Mouse (Mus musculus) embryonic fibroblast, embryonic 13.5 days (primary cell): Measurements from ENCODE around the gene Dok5. TPM values are rescaled to one million over a fixed set of nuclear protein-coding genes. Genes with fewer than 3 reads are reported as not detected.

ENCODE experiments used
- H3K27ac ChIP-seq: 2 replicates; pipeline ENCODE4 v1.5.1; 2012; ENCODE audit warnings: low read length, control low read depth, inconsistent platforms; ENCODE audit not compliant: insufficient read depth
- H3K4me1 ChIP-seq: 2 replicates; pipeline ENCODE4 v1.6.1; 2011; ENCODE audit warnings: low read length; ENCODE audit not compliant: control insufficient read depth, insufficient read depth
- H3K4me3 ChIP-seq: 2 replicates; pipeline ENCODE4 v1.5.1; 2011; ENCODE audit warnings: mild to moderate bottlenecking, control low read depth, low read length; ENCODE audit not compliant: insufficient read depth
- CTCF ChIP-seq: IDR thresholded peaks from 2 replicates; pipeline ENCODE4 v1.5.1; 2011; ENCODE audit warnings: mild to moderate bottlenecking, control low read depth, low read length, moderate library complexity, borderline replicate concordance; ENCODE audit not compliant: insufficient read depth
- POLR2A ChIP-seq: IDR thresholded peaks from 2 replicates; pipeline ENCODE4 v1.6.1; 2011; ENCODE audit warnings: low read depth, mild to moderate bottlenecking, control low read depth, low read length, moderate library complexity
- polyA plus RNA-seq: library from polyadenylated mRNA; stranded (reverse); fragments of >200 nt; gene quantifications from 2 replicates; pipeline ENCODE4 v1.2.4, GENCODE M21; 2011; ENCODE audit warnings: low read depth; ENCODE audit not compliant: missing spikeins, insufficient read length

The Dok5 gene
- polyA plus RNA-seq, 1 experiment: 10.7 TPM

GRCm38 (mm10) chr2:170780010-170780750, 48.6 kb downstream of the Dok5 start:
- Histone ChIP-seq H3K4me3 (no peak overlapping the region), H3K4me1 (no peaks in the 10 kb centered on the region), H3K27ac (no peak overlapping the region)
- TF ChIP-seq POLR2A: no peak
- no peak for TF ChIP-seq CTCF

- TF ChIP-seq POLR2A (no peak), CTCF (no peak)
- Histone ChIP-seq H3K4me3 (no peak overlapping the region), H3K27ac (no peak overlapping the region), H3K4me1 (no peaks in the 10 kb centered on the region)
Observed at GRCm38 (mm10) chr2:170788101-170788500, 56.5 kb downstream of the Dok5 start.

GRCm38 (mm10) chr2:170791332-170792017, 59.9 kb downstream of the Dok5 start:
- Histone ChIP-seq H3K27ac (no peak overlapping the region), H3K4me1 (no peaks in the 10 kb centered on the region), H3K4me3 (no peak overlapping the region)
- TF ChIP-seq CTCF (no peak), POLR2A (no peak)

DNA sequence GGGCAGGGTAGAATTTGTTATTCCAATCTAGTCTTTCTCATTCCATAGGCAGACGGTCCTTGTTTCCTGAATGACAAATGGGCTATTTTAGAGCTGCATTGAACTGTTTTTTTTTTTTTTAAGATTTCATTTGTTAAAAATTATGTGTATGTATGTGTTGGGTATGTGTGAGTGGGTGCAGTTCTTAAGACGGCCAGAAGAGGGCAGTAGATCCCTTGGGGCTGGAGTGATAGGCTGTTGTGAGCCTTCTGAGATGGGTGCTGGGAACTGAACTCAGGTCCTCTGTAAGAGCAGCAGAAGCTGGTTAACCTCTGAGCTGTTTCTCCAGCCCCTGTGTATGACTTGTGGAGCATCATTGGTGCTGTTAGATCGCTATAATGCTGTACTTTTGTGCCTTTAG, 63.6 kb downstream of the Dok5 start:
- no peaks in the 10 kb centered on the region for H3K4me1 ChIP-seq
- TF ChIP-seq CTCF: no peak
- TF ChIP-seq POLR2A: no peak
- H3K4me3 ChIP-seq: no peak overlapping the region
- no peak overlapping the region for H3K27ac ChIP-seq

DNA sequence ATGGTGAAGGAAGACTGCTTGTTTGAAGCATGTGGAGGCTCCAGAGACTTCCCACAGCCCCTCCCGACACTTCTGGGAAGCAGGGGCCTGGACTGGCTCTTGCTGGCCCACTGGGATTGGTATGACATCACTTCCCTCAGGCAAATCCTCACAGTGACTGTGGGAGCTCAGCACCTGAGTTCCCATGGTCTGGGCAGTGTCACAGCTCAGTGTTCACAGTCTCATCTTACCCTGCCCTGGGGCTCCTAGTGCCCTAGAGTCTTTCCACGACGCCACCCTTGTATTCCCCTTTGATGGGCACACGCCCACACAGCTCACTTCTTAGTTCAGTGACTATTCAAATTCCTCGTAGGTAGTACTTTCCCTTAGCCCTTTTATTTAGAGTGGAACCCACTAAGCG, 71.4 kb downstream of the Dok5 start:
- TF ChIP-seq CTCF (no peak), POLR2A (no peak)
- H3K27ac ChIP-seq: no peak overlapping the region
- no peak overlapping the region for H3K4me3 ChIP-seq
- H3K4me1 ChIP-seq: 0 out of 2 replicates have a peak, but pooled peaks cover 2% of the 10 kb centered on the region

GRCm38 (mm10) chr2:170807555-170808258, 76.1 kb downstream of the Dok5 start:
- no peak overlapping the region for H3K27ac ChIP-seq
- no peak for TF ChIP-seq CTCF
- TF ChIP-seq POLR2A: no peak
- H3K4me3 ChIP-seq: no peak overlapping the region
- 0 out of 2 replicates have a peak, but pooled peaks cover 2% of the 10 kb centered on the region for H3K4me1 ChIP-seq

GRCm38 (mm10) chr2:170808259-170808789, 76.7 kb downstream of the Dok5 start:
- Histone ChIP-seq H3K4me1 (0 out of 2 replicates have a peak, but pooled peaks cover 2% of the 10 kb centered on the region), H3K4me3 (no peak overlapping the region), H3K27ac (no peak overlapping the region)
- TF ChIP-seq POLR2A (no peak), CTCF (no peak)

DNA sequence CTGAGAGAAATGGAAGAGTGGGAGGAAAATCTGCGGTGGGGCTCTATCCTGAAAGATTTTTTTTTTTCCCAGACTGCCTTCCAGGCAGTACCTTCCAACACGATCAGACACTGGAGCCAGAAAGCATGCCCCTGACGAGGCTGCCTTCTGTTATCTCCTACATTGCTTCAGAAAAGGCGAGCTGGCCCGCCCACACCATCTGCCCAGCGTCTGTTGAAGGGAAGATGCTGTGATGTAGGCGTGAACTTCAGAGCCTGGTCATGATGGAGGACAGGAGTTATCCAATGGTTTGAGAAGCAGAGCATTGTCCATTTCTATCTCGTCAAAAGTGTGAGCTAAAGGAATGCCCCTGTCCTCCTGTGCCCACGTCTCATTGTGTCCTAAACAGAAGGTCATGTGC, 79.7 kb downstream of the Dok5 start:
- Histone ChIP-seq H3K4me1 (0 out of 2 replicates have a peak, but pooled peaks cover 2% of the 10 kb centered on the region), H3K27ac (no peak overlapping the region), H3K4me3 (no peak overlapping the region)
- no peak for TF ChIP-seq POLR2A
- TF ChIP-seq CTCF: no peak

GRCm38 (mm10) chr2:170816302-170816701, 84.7 kb downstream of the Dok5 start:
- no peak overlapping the region for H3K27ac ChIP-seq
- H3K4me3 ChIP-seq: no peak overlapping the region
- no peaks in the 10 kb centered on the region for H3K4me1 ChIP-seq
- TF ChIP-seq POLR2A: no peak
- no peak for TF ChIP-seq CTCF
